In the genomic region with DNA sequence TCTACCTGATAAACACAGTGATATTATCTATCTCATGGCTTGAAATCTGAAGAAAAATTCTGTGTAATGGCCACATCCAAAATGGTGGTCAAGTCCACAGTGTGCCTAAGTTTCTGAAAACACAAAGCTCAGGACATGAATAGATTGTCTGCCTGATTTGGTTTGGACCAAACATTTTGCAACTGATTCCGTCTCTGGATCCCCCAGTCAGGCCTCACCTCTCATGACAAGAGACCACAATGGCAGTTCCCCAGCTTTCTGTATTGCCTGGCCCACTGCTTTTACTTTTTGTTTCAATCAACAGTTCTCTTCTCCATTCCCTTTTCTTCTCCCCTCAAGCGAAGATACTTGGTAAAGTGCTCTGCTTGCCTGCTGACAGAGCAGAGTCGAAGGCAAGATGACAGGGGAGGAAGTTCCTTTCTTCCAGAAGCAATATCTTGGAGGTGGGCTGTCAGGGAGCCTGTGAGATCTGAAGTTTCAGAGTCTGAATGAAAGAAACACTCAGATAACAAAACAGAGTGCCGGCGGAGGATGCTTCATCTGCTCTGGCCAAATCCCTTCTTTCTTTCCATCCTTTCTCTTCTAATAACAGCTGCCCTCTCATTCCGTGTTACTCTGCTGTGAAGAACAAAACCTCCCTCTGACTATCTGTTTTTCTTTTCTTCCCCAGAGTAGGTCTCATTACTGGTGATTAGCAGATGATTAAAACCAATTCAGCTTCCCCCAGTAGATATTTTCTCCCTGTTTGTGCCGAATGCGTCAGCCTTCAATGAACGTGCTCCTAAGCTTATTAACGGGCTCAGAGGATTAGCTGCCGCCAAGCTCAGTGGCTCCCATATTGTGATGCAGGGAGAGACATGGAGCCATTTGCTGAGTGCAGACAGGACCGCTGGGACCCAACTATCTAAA, we compare ENCODE assay signal across 17 mouse cellular contexts.
DNase-seq lines count a peak whose midpoint lies in the region; ATAC-seq lines count a peak whose summit lies in the region.
"Had no signal": no experiment of that assay in that cellular context is flagged by ENCODE, and none has a peak within 500 bp of the region (broad histone marks: within the 10 kb centered on the region; RNA-seq: fewer than 3 reads in every experiment).

No protein-coding gene starts in this region.

- no peaks in the 10 kb centered on the region for H3K36me3 ChIP-seq in forebrain, embryonic 12.5 days (replicated peaks)
- H3K36me3 ChIP-seq in hindbrain, embryonic 16.5 days (ENCODE audit: control insufficient read depth, insufficient read depth, low read length), result no peaks in the 10 kb centered on the region
- no peaks in the 10 kb centered on the region for H3K36me3 ChIP-seq in heart, embryonic 11.5 days (ENCODE audit: control insufficient read depth, insufficient read depth, low read length)
- H3K36me3 ChIP-seq: embryonic facial prominence, embryonic 15.5 days; limb, embryonic 12.5 days had no signal

- H3K4me1 ChIP-seq in forebrain, embryonic 12.5 days, result peaks cover 28% of the 10 kb centered on the region
- H3K4me1 ChIP-seq in hindbrain, embryonic 16.5 days (ENCODE audit: control insufficient read depth, insufficient read depth, low read depth, low read length), result no peaks in the 10 kb centered on the region
- no peaks in the 10 kb centered on the region for H3K4me1 ChIP-seq in heart, embryonic 11.5 days (ENCODE audit: control insufficient read depth, insufficient read depth, low read length)
- H3K4me1 ChIP-seq: embryonic facial prominence, embryonic 15.5 days; limb, embryonic 12.5 days had no signal

- WGBS in forebrain, embryonic 12.5 days, result 4% methylated on average over 12 of the region's 12 CpGs
- WGBS in hindbrain, embryonic 16.5 days, result 32% methylated on average over 12 of the region's 12 CpGs
- 35% methylated on average over 12 of the region's 12 CpGs for WGBS in heart, embryonic 11.5 days (ENCODE audit: insufficient replicate concordance)

- H3K9ac ChIP-seq in forebrain, embryonic 12.5 days, result no peak overlapping the region
- no peak overlapping the region for H3K9ac ChIP-seq in hindbrain, embryonic 16.5 days (ENCODE audit: low read depth, low read length)
- no peak overlapping the region for H3K9ac ChIP-seq in heart, embryonic 11.5 days (ENCODE audit: low read depth, low read length)
- H3K9ac ChIP-seq: embryonic facial prominence, embryonic 15.5 days; limb, embryonic 12.5 days had no signal

- ATAC-seq in forebrain, embryonic 12.5 days (ENCODE audit: low FRiP score), result peak; percentile 94
- ATAC-seq in hindbrain, embryonic 16.5 days, result peak; percentile 71; the same call in 1 of the 2 replicates
- ATAC-seq in heart, embryonic 11.5 days (replicated peaks; ENCODE audit: insufficient number of reproducible peaks, low FRiP score, low TSS enrichment), result no peak
- ATAC-seq: intestine, postnatal 0 days had no signal

- peak overlapping the region; percentile 34 for H3K4me2 ChIP-seq in forebrain, embryonic 12.5 days
- no peak overlapping the region for H3K4me2 ChIP-seq in hindbrain, embryonic 16.5 days (ENCODE audit: low read length)
- H3K4me2 ChIP-seq in heart, embryonic 11.5 days, result no peak overlapping the region
- H3K4me2 ChIP-seq: embryonic facial prominence, embryonic 15.5 days; limb, embryonic 12.5 days had no signal

- no peak overlapping the region for H3K4me3 ChIP-seq in forebrain, embryonic 12.5 days (replicated peaks)
- H3K4me3 ChIP-seq in hindbrain, embryonic 16.5 days (ENCODE audit: low read length), result no peak overlapping the region
- no peak overlapping the region for H3K4me3 ChIP-seq in heart, embryonic 11.5 days (ENCODE audit: low read depth, low read length)
- H3K4me3 ChIP-seq: embryonic facial prominence, embryonic 15.5 days; left cerebral cortex, adult 2 months; limb, embryonic 12.5 days had no signal

- H3K9me3 ChIP-seq in forebrain, embryonic 12.5 days, result 0 out of 2 replicates have a peak, but pooled peaks cover 3% of the 10 kb centered on the region
- H3K9me3 ChIP-seq in hindbrain, embryonic 16.5 days (ENCODE audit: control insufficient read depth, low read length), result no peaks in the 10 kb centered on the region
- H3K9me3 ChIP-seq in heart, embryonic 11.5 days (replicated peaks; ENCODE audit: control insufficient read depth, low read length), result no peaks in the 10 kb centered on the region
- H3K9me3 ChIP-seq: embryonic facial prominence, embryonic 15.5 days; limb, embryonic 12.5 days had no signal

- no peaks in the 10 kb centered on the region for H3K27me3 ChIP-seq in forebrain, embryonic 12.5 days
- no peaks in the 10 kb centered on the region for H3K27me3 ChIP-seq in hindbrain, embryonic 16.5 days (replicated peaks; ENCODE audit: control insufficient read depth, insufficient read depth, low read length)
- no peaks in the 10 kb centered on the region for H3K27me3 ChIP-seq in heart, embryonic 11.5 days (ENCODE audit: control insufficient read depth, insufficient read depth, low read length)
- H3K27me3 ChIP-seq: CH12.LX; embryonic facial prominence, embryonic 15.5 days; limb, embryonic 12.5 days had no signal

- H3K27ac ChIP-seq in forebrain, embryonic 12.5 days, result peak overlapping the region; percentile 90
- H3K27ac ChIP-seq in hindbrain, embryonic 16.5 days (ENCODE audit: low read depth, low read length), result no peak overlapping the region
- H3K27ac ChIP-seq in heart, embryonic 11.5 days (ENCODE audit: low read depth, low read length), result no peak overlapping the region
- H3K27ac ChIP-seq: embryonic facial prominence, embryonic 15.5 days; left cerebral cortex, adult 2 months; limb, embryonic 12.5 days had no signal

- DNase-seq in embryo, embryonic 10.5 days (ENCODE audit: low spot score), result peak; percentile 44
- DNase-seq in retina, embryonic 14.5 days (ENCODE audit: low spot score), result peak; percentile 52
- no peak for DNase-seq in kidney, adult 8-10 months
- no peak for DNase-seq in spleen, postnatal 4 days (ENCODE audit: low spot score in 2 of 2)
- DNase-seq: cerebellum, adult 8-10 months; heart, adult 18-20 months; heart, postnatal 14 days; lung, postnatal 4 days; thymus, adult 2 months had no signal

Comparison
In these comparisons a context has a peak if more than half of its experiments do, and no peak if none do; other contexts are left out.
1. DNase-seq: peak in embryo, embryonic 10.5 days (single experiment) and retina, embryonic 14.5 days (single experiment); none in kidney, adult 8-10 months (0 of 2) and spleen, postnatal 4 days (0 of 2).